Mouse (Mus musculus): ENCODE data around the gene Sept9.

GRCm38 (mm10) chr11:117183841-117184240, 15.6 kb upstream of the Sept9 start:
- TF ChIP-seq CTCF (IDR thresholded peaks at IDR 0.05; ENCODE audit: insufficient read depth, low read depth, low read length) (no peak), POLR2A (IDR thresholded peaks at IDR 0.05; ENCODE audit: insufficient read depth, low read depth, low read length) (no peak)
